8 mouse cellular contexts compared by ENCODE assay signal in the genomic region with DNA sequence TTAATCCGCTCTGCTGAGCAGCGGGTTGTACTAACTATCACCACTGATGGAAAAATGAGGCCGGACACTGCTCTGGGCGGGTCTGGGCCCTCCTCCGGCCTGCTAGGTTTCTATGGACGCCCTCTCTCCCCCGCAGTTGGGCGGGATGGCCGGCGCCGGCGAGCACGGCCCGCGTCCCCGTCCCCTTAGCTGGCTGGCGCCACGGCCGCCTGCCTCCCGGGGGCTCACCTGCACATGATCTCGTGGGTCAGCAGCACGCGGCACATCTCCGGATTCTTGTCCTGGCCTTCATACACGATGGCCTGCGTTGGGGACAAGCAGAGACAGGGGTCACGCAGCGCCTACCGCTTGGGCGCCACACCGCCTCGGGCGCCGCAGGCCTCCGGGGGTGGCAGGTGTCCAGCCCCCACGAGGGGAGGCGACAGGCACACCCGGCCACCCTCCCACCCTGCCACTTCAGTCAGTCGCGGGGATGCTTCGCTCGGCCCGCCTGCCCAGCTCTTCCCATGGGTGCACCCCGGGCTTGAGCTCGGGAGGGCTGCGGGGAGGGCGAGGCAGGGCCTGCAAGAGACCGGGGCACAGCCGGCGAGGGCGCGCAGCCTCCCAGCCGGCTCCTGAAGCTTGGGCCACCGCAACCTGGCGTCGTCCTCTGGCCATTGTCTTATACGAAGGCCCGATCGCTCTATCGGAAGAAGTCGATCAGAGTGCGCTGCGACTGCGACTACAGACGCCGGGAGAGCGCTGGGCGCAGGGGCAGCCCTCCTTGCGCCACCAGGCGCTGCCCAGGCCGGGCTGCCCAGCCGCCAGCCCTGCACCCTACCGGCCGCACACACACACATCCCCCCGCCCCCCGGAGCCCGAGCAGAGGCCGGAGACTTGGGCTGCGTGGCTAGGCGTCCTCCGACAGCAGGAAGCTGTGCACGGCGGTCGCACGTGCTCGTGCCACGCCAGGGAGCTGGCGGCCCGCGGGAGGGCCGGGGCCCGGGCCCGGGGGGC. TPM values are rescaled to one million over a fixed set of nuclear protein-coding genes. Genes with fewer than 3 reads are reported as not detected.
DNase-seq lines count a peak whose midpoint lies in the region; ATAC-seq lines count a peak whose summit lies in the region.

No protein-coding gene starts in this region.

- DNase-seq in kidney, adult 11 months, result no peak
- peak; percentile 74 for DNase-seq in hindbrain, embryonic 11.5 days (ENCODE audit: low spot score)
- peak; percentile 66 for DNase-seq in midbrain, embryonic 14.5 days
- DNase-seq in layer of hippocampus, adult 9-11 months, result no peak
- no peak for DNase-seq in T-cell, adult 2 months (ENCODE audit: low spot score)
- no peak for DNase-seq in spleen, postnatal 14 days (ENCODE audit: low spot score in 2 of 2)

- 2% methylated on average over 92 of the region's 93 CpGs for WGBS in kidney, embryonic 15.5 days
- 5% methylated on average over 89 of the region's 93 CpGs for WGBS in embryonic facial prominence, embryonic 15.5 days
- WGBS in hindbrain, embryonic 11.5 days, result under 1% methylated on average over 86 of the region's 93 CpGs
- under 1% methylated on average over 93 of the region's 93 CpGs for WGBS in midbrain, embryonic 14.5 days

- H3K27me3 ChIP-seq in kidney, embryonic 15.5 days, result peaks cover 98% of the 10 kb centered on the region
- peaks cover 50% of the 10 kb centered on the region for H3K27me3 ChIP-seq in embryonic facial prominence, embryonic 15.5 days
- peaks cover 4% of the 10 kb centered on the region for H3K27me3 ChIP-seq in hindbrain, embryonic 11.5 days (ENCODE audit: control insufficient read depth, insufficient read depth, low read length)
- H3K27me3 ChIP-seq in midbrain, embryonic 14.5 days (ENCODE audit: control insufficient read depth, insufficient read depth, low read length), result peaks cover 3% of the 10 kb centered on the region; the same call in 1 of the 2 replicates

- H3K9me3 ChIP-seq in kidney, embryonic 15.5 days (replicated peaks), result no peaks in the 10 kb centered on the region
- no peaks in the 10 kb centered on the region for H3K9me3 ChIP-seq in embryonic facial prominence, embryonic 15.5 days (replicated peaks)
- H3K9me3 ChIP-seq in hindbrain, embryonic 11.5 days (ENCODE audit: control insufficient read depth, low read length), result no peaks in the 10 kb centered on the region
- H3K9me3 ChIP-seq in midbrain, embryonic 14.5 days (ENCODE audit: control insufficient read depth, low read length), result no peaks in the 10 kb centered on the region

- H3K4me2 ChIP-seq in kidney, embryonic 15.5 days, result peak overlapping the region; percentile 74
- H3K4me2 ChIP-seq in embryonic facial prominence, embryonic 15.5 days (replicated peaks), result peak overlapping the region; percentile 92
- H3K4me2 ChIP-seq in hindbrain, embryonic 11.5 days (replicated peaks; ENCODE audit: low read depth, low read length), result peak overlapping the region; percentile 91
- H3K4me2 ChIP-seq in midbrain, embryonic 14.5 days (ENCODE audit: low read length), result peak overlapping the region; percentile 84

- no peak overlapping the region for H3K27ac ChIP-seq in kidney, embryonic 15.5 days
- peak overlapping the region; percentile 35 for H3K27ac ChIP-seq in embryonic facial prominence, embryonic 15.5 days (replicated peaks)
- H3K27ac ChIP-seq in hindbrain, embryonic 11.5 days (ENCODE audit: low read depth, low read length), result peak overlapping the region; percentile 90
- H3K27ac ChIP-seq in midbrain, embryonic 14.5 days (replicated peaks; ENCODE audit: low read depth, low read length), result peak overlapping the region; percentile 98

- peak overlapping the region; percentile 31; the same call in 1 of the 2 replicates for H3K9ac ChIP-seq in kidney, embryonic 15.5 days
- H3K9ac ChIP-seq in embryonic facial prominence, embryonic 15.5 days, result peak overlapping the region; percentile 39
- H3K9ac ChIP-seq in hindbrain, embryonic 11.5 days (ENCODE audit: low read depth, low read length), result peak overlapping the region; percentile 90
- H3K9ac ChIP-seq in midbrain, embryonic 14.5 days (replicated peaks; ENCODE audit: low read length), result peak overlapping the region; percentile 93

- H3K4me3 ChIP-seq in kidney, embryonic 15.5 days (replicated peaks), result peak overlapping the region; percentile 62
- H3K4me3 ChIP-seq in embryonic facial prominence, embryonic 15.5 days (replicated peaks), result peak overlapping the region; percentile 67
- H3K4me3 ChIP-seq in hindbrain, embryonic 11.5 days (ENCODE audit: low read depth, low read length), result peak overlapping the region; percentile 91
- H3K4me3 ChIP-seq in midbrain, embryonic 14.5 days (replicated peaks; ENCODE audit: low read depth, low read length), result peak overlapping the region; percentile 66

- peak; percentile 55 for ATAC-seq in kidney, embryonic 15.5 days (replicated peaks; ENCODE audit: low FRiP score)
- ATAC-seq in embryonic facial prominence, embryonic 15.5 days (ENCODE audit: insufficient number of reproducible peaks, low FRiP score, low TSS enrichment, low read depth), result no peak; the same call in 1 of the 2 replicates
- ATAC-seq in hindbrain, embryonic 11.5 days (ENCODE audit: low FRiP score), result peak; percentile 22; the same call in 1 of the 2 replicates
- 0 out of 2 replicates have a peak, but pooled peaks have one; percentile 12 for ATAC-seq in midbrain, embryonic 14.5 days (ENCODE audit: low FRiP score, low TSS enrichment)

- H3K4me1 ChIP-seq in kidney, embryonic 15.5 days, result peaks cover 42% of the 10 kb centered on the region
- H3K4me1 ChIP-seq in embryonic facial prominence, embryonic 15.5 days, result peaks cover 37% of the 10 kb centered on the region
- peaks cover 12% of the 10 kb centered on the region; the same call in 1 of the 2 replicates for H3K4me1 ChIP-seq in hindbrain, embryonic 11.5 days (replicated peaks; ENCODE audit: control insufficient read depth, insufficient read depth, low read length)
- H3K4me1 ChIP-seq in midbrain, embryonic 14.5 days (ENCODE audit: control insufficient read depth, insufficient read depth, low read length), result peaks cover 10% of the 10 kb centered on the region

- no peaks in the 10 kb centered on the region for H3K36me3 ChIP-seq in kidney, embryonic 15.5 days
- H3K36me3 ChIP-seq in embryonic facial prominence, embryonic 15.5 days, result no peaks in the 10 kb centered on the region
- no peaks in the 10 kb centered on the region for H3K36me3 ChIP-seq in hindbrain, embryonic 11.5 days (ENCODE audit: control insufficient read depth, insufficient read depth, low read length)
- H3K36me3 ChIP-seq in midbrain, embryonic 14.5 days (ENCODE audit: control insufficient read depth, insufficient read depth, low read length), result peaks cover 6% of the 10 kb centered on the region; the same call in 1 of the 2 replicates

RNA-seq across cellular contexts. Expression of a gene that starts 4.9 kb away (rescaled TPM):
- polyA plus RNA-seq in kidney, embryonic 15.5 days (2015; fragmentation: Nextera tagmentation; extraction: Ambion mirVana), result 1.5 and 1.6 TPM in 2 replicates
- 6.4 and 6.7 TPM in 2 replicates for polyA plus RNA-seq in embryonic facial prominence, embryonic 15.5 days (2015; fragmentation: Nextera tagmentation; extraction: Ambion mirVana)
- polyA plus RNA-seq in hindbrain, embryonic 11.5 days (2014; fragmentation: Nextera tagmentation; extraction: Ambion mirVana), result 14.0 and 15.9 TPM in 2 replicates
- polyA plus RNA-seq in midbrain, embryonic 14.5 days (2014; fragmentation: Nextera tagmentation; extraction: Ambion mirVana), result 34.0 and 43.4 TPM in 2 replicates

Comparison
In these comparisons a context has a peak if more than half of its experiments do, and no peak if none do; other contexts are left out.
1. H3K9ac ChIP-seq: peak in every context shown above with its lines; median percentile 93 in midbrain, embryonic 14.5 days; 90 in hindbrain, embryonic 11.5 days; 39 in embryonic facial prominence, embryonic 15.5 days; 31 in kidney, embryonic 15.5 days.
2. DNase-seq: peak in hindbrain, embryonic 11.5 days (single experiment) and midbrain, embryonic 14.5 days (single experiment); none in kidney, adult 11 months (single experiment), layer of hippocampus, adult 9-11 months (single experiment), T-cell, adult 2 months (single experiment) and spleen, postnatal 14 days (0 of 2).
3. Peak in every context shown above with its lines, with median percentiles within 50 percentile points of each other: H3K4me2 ChIP-seq and H3K4me3 ChIP-seq.